Mouse (Mus musculus) kidney, embryonic 15.5 days (tissue): ENCODE data around the gene Idh1. TPM values are rescaled to one million over a fixed set of nuclear protein-coding genes. Genes with fewer than 3 reads are reported as not detected.

Experiments used
- ATAC-seq: fragments of 200-750 bp; cut with Nextera tagmentation; replicated peaks from 2 replicates; pipeline ENCODE4 v1.8.0; 2017; ENCODE audit warnings: moderate TSS enrichment; ENCODE audit not compliant: low FRiP score
- H3K27ac ChIP-seq: fragments of 300-500 bp; sonication (generic); 2 replicates; pipeline ENCODE4 v1.5.1; 2015; ENCODE audit warnings: mild to moderate bottlenecking, inconsistent platforms
- H3K27me3 ChIP-seq: fragments of 300-500 bp; sonication (generic); 2 replicates; pipeline ENCODE4 v1.6.1; 2015; ENCODE audit warnings: inconsistent platforms
- H3K36me3 ChIP-seq: fragments of 300-500 bp; sonication (generic); 2 replicates; pipeline ENCODE4 v1.6.1; 2015; ENCODE audit warnings: inconsistent platforms
- H3K4me1 ChIP-seq: fragments of 300-500 bp; sonication (generic); 2 replicates; pipeline ENCODE4 v1.6.1; 2015; ENCODE audit warnings: inconsistent platforms
- H3K4me2 ChIP-seq: fragments of 300-500 bp; sonication (generic); 2 replicates; pipeline ENCODE4 v1.6.1; 2015; ENCODE audit warnings: moderate library complexity, mild to moderate bottlenecking, inconsistent platforms
- H3K4me3 ChIP-seq: fragments of 300-500 bp; sonication (generic); replicated peaks from 2 replicates; pipeline ENCODE4 v1.5.1; 2015; ENCODE audit warnings: mild to moderate bottlenecking, inconsistent platforms
- H3K9ac ChIP-seq: fragments of 300-500 bp; sonication (generic); 2 replicates; pipeline ENCODE4 v1.6.1; 2015; ENCODE audit warnings: mild to moderate bottlenecking, inconsistent platforms
- H3K9me3 ChIP-seq: fragments of 300-500 bp; sonication (generic); replicated peaks from 2 replicates; pipeline ENCODE4 v1.6.1; 2016; ENCODE audit warnings: inconsistent platforms
- WGBS: fragments of 180-500 bp; shearing (Covaris S2); methylation state at CpG from one replicate; pipeline ENCODE4 v1.1.7; 2015; ENCODE audit warnings: mixed read lengths; 5-methylcytosine and 5-hydroxymethylcytosine counted together
- polyA plus RNA-seq: library from polyadenylated mRNA; unstranded; fragments of >200 nt; fragmentation: Nextera tagmentation; extraction: Ambion mirVana; gene quantifications from 2 replicates; pipeline ENCODE4 v1.2.1, GENCODE M21; 2015

Idh1 gene
- polyA plus RNA-seq, 1 experiment from 2014 or later, result 231 TPM

- no peak for ATAC-seq
- Histone ChIP-seq H3K9ac (peak overlapping the region; percentile 90), H3K4me3 (peak overlapping the region; percentile 100), H3K27ac (peak overlapping the region; percentile 91), H3K4me2 (peak overlapping the region; percentile 69), H3K36me3 (peaks cover 13% of the 10 kb centered on the region), H3K9me3 (no peaks in the 10 kb centered on the region), H3K27me3 (no peaks in the 10 kb centered on the region), H3K4me1 (peaks cover 16% of the 10 kb centered on the region)
- under 1% methylated on average over 6 of the region's 6 CpGs for WGBS
Observed at GRCm38 (mm10) chr1:65187074-65187430, 752 bp upstream of the Idh1 start.

- 27% methylated on average over 12 of the region's 12 CpGs for WGBS
- Histone ChIP-seq H3K4me3 (peak overlapping the region; percentile 100), H3K36me3 (peaks cover 3% of the 10 kb centered on the region; the same call in 1 of the 2 replicates), H3K27ac (0 out of 2 replicates have a peak overlapping the region, but pooled peaks have one; percentile 24), H3K4me1 (peaks cover 16% of the 10 kb centered on the region), H3K9me3 (no peaks in the 10 kb centered on the region), H3K4me2 (peak overlapping the region; percentile 69), H3K27me3 (no peaks in the 10 kb centered on the region), H3K9ac (peak overlapping the region; percentile 40)
- no peak for ATAC-seq
Observed at GRCm38 (mm10) chr1:65185524-65186205, 635 bp downstream of the Idh1 start.

- 87% methylated on average over 8 of the region's 8 CpGs for WGBS
- Histone ChIP-seq H3K9me3 (no peaks in the 10 kb centered on the region), H3K27ac (no peak overlapping the region), H3K9ac (no peak overlapping the region), H3K27me3 (no peaks in the 10 kb centered on the region), H3K4me1 (peaks cover 16% of the 10 kb centered on the region), H3K36me3 (no peaks in the 10 kb centered on the region), H3K4me3 (no peak overlapping the region), H3K4me2 (no peak overlapping the region)
- no peak for ATAC-seq
Observed at GRCm38 (mm10) chr1:65185011-65185410, 1.3 kb downstream of the Idh1 start.

- ATAC-seq, result no peak
- Histone ChIP-seq H3K27me3 (no peaks in the 10 kb centered on the region), H3K36me3 (no peaks in the 10 kb centered on the region), H3K9me3 (no peaks in the 10 kb centered on the region), H3K4me2 (no peak overlapping the region), H3K9ac (no peak overlapping the region), H3K4me1 (peaks cover 16% of the 10 kb centered on the region), H3K4me3 (no peak overlapping the region), H3K27ac (no peak overlapping the region)
- WGBS, result 72% methylated on average over 2 of the region's 2 CpGs
Observed at GRCm38 (mm10) chr1:65183994-65184393, 2.3 kb downstream of the Idh1 start.

- no peaks in the 10 kb centered on the region for H3K36me3 ChIP-seq
- 79% methylated on average over 5 of the region's 5 CpGs for WGBS
- no peak for ATAC-seq
Observed at GRCm38 (mm10) chr1:65181459-65181858, 4.8 kb downstream of the Idh1 start.

GRCm38 (mm10) chr1:65179634-65180249 lies 6.6 kb downstream of the Idh1 start:
- H3K9ac ChIP-seq, result peak overlapping the region; percentile 52
- H3K4me2 ChIP-seq, result peak overlapping the region; percentile 79
- peaks cover under 1% of the 10 kb centered on the region; the same call in 1 of the 2 replicates for H3K36me3 ChIP-seq
- H3K4me1 ChIP-seq, result peaks cover 11% of the 10 kb centered on the region
- no peaks in the 10 kb centered on the region for H3K9me3 ChIP-seq
- peak overlapping the region; percentile 76 for H3K4me3 ChIP-seq
- peak overlapping the region; percentile 98 for H3K27ac ChIP-seq
- no peak for ATAC-seq
- no peaks in the 10 kb centered on the region for H3K27me3 ChIP-seq
- WGBS, result 4% methylated on average over 11 of the region's 11 CpGs

More at GRCm38 (mm10) chr1:65181459-65181858, 4.8 kb downstream of the Idh1 start:
- no peaks in the 10 kb centered on the region for H3K27me3 ChIP-seq
- H3K4me3 ChIP-seq, result no peak overlapping the region
- H3K27ac ChIP-seq, result no peak overlapping the region
- H3K4me2 ChIP-seq, result no peak overlapping the region
- H3K4me1 ChIP-seq, result peaks cover 17% of the 10 kb centered on the region
- no peaks in the 10 kb centered on the region for H3K9me3 ChIP-seq
- no peak overlapping the region for H3K9ac ChIP-seq

GRCm38 (mm10) chr1:65178902-65179432 lies 7.3 kb downstream of the Idh1 start:
- Histone ChIP-seq H3K27me3 (no peaks in the 10 kb centered on the region), H3K4me3 (peak overlapping the region; percentile 76), H3K9me3 (no peaks in the 10 kb centered on the region), H3K27ac (peak overlapping the region; percentile 98), H3K36me3 (peaks cover 8% of the 10 kb centered on the region; the same call in 1 of the 2 replicates), H3K4me1 (peaks cover 11% of the 10 kb centered on the region), H3K9ac (peak overlapping the region; percentile 74), H3K4me2 (peak overlapping the region; percentile 79)
- WGBS, result under 1% methylated on average over 39 of the region's 39 CpGs
- ATAC-seq, result peak; percentile 93

GRCm38 (mm10) chr1:65178126-65178901 lies 8.0 kb downstream of the Idh1 start:
- WGBS, result 2% methylated on average over 27 of the region's 27 CpGs
- Histone ChIP-seq H3K9me3 (no peaks in the 10 kb centered on the region), H3K4me3 (peak overlapping the region; percentile 76), H3K4me1 (peaks cover 11% of the 10 kb centered on the region), H3K27me3 (no peaks in the 10 kb centered on the region), H3K36me3 (peaks cover 14% of the 10 kb centered on the region; the same call in 1 of the 2 replicates), H3K9ac (peak overlapping the region; percentile 74), H3K27ac (peak overlapping the region; percentile 98), H3K4me2 (peak overlapping the region; percentile 79)
- ATAC-seq, result peak; percentile 91

- ATAC-seq, result no peak
- peak overlapping the region; percentile 98 for H3K27ac ChIP-seq
- H3K9me3 ChIP-seq, result no peaks in the 10 kb centered on the region
- H3K4me3 ChIP-seq, result peak overlapping the region; percentile 76
- peaks cover 11% of the 10 kb centered on the region for H3K4me1 ChIP-seq
- 22% methylated on average over 3 of the region's 3 CpGs for WGBS
- peak overlapping the region; percentile 79 for H3K4me2 ChIP-seq
- H3K36me3 ChIP-seq, result peaks cover 20% of the 10 kb centered on the region
- H3K27me3 ChIP-seq, result no peaks in the 10 kb centered on the region
- 0 out of 2 replicates have a peak overlapping the region, but pooled peaks have one; percentile 74 for H3K9ac ChIP-seq
Observed at GRCm38 (mm10) chr1:65177452-65177851, 8.8 kb downstream of the Idh1 start.

GRCm38 (mm10) chr1:65176912-65177311 lies 9.4 kb downstream of the Idh1 start:
- Histone ChIP-seq H3K4me1 (peaks cover 11% of the 10 kb centered on the region), H3K4me3 (no peak overlapping the region; the same call in 1 of the 2 replicates), H3K36me3 (peaks cover 23% of the 10 kb centered on the region), H3K27ac (no peak overlapping the region), H3K9ac (no peak overlapping the region), H3K9me3 (no peaks in the 10 kb centered on the region), H3K27me3 (no peaks in the 10 kb centered on the region), H3K4me2 (peak overlapping the region; percentile 79; the same call in 1 of the 2 replicates)
- ATAC-seq, result no peak
- WGBS, result 69% methylated on average over 5 of the region's 5 CpGs

- Histone ChIP-seq H3K4me1 (peaks cover 11% of the 10 kb centered on the region), H3K27me3 (no peaks in the 10 kb centered on the region), H3K36me3 (peaks cover 31% of the 10 kb centered on the region), H3K9me3 (no peaks in the 10 kb centered on the region), H3K27ac (no peak overlapping the region), H3K9ac (no peak overlapping the region), H3K4me3 (no peak overlapping the region), H3K4me2 (0 out of 2 replicates have a peak overlapping the region, but pooled peaks have one; percentile 3)
- 72% methylated on average over 4 of the region's 4 CpGs for WGBS
- ATAC-seq, result no peak
Observed at GRCm38 (mm10) chr1:65176171-65176570, 10.1 kb downstream of the Idh1 start.
